ENCODE assay signal across 19 mouse cellular contexts in genomic region chr9:23205304-23205703, GRCm38 (mm10). TPM values are rescaled to one million over a fixed set of nuclear protein-coding genes. Genes with fewer than 3 reads are reported as not detected.
DNase-seq lines count a peak whose midpoint lies in the region; ATAC-seq lines count a peak whose summit lies in the region.
"Had no signal": no experiment of that assay in that cellular context is flagged by ENCODE, and none has a peak within 500 bp of the region (broad histone marks: within the 10 kb centered on the region; RNA-seq: fewer than 3 reads in every experiment).

No protein-coding gene starts in this region.

- peak overlapping the region; percentile 11; the same call in 1 of the 2 replicates for H3K27ac ChIP-seq in forebrain, embryonic 10.5 days
- no peak overlapping the region for H3K27ac ChIP-seq in forebrain, embryonic 14.5 days (ENCODE audit: low read depth, low read length)
- H3K27ac ChIP-seq in hindbrain, embryonic 15.5 days (replicated peaks): no peak overlapping the region
- H3K27ac ChIP-seq in hindbrain, embryonic 12.5 days: no peak overlapping the region
- H3K27ac ChIP-seq in limb, embryonic 10.5 days: no peak overlapping the region
- H3K27ac ChIP-seq: heart, adult 2 months; heart, embryonic 13.5 days had no signal

- peaks cover 44% of the 10 kb centered on the region for H3K27me3 ChIP-seq in forebrain, embryonic 10.5 days (ENCODE audit: poor library complexity, severe bottlenecking)
- no peaks in the 10 kb centered on the region for H3K27me3 ChIP-seq in forebrain, embryonic 14.5 days (replicated peaks; ENCODE audit: control insufficient read depth, insufficient read depth, low read length)
- no peaks in the 10 kb centered on the region for H3K27me3 ChIP-seq in hindbrain, embryonic 15.5 days
- H3K27me3 ChIP-seq in hindbrain, embryonic 12.5 days: peaks cover 8% of the 10 kb centered on the region; the same call in 1 of the 2 replicates
- peaks cover 38% of the 10 kb centered on the region for H3K27me3 ChIP-seq in limb, embryonic 10.5 days (ENCODE audit: low read depth, poor library complexity, severe bottlenecking)
- H3K27me3 ChIP-seq: forebrain, embryonic 15.5 days had no signal

- H3K4me1 ChIP-seq in forebrain, embryonic 10.5 days: peaks cover 38% of the 10 kb centered on the region
- peaks cover 15% of the 10 kb centered on the region for H3K4me1 ChIP-seq in forebrain, embryonic 14.5 days (ENCODE audit: control insufficient read depth, insufficient read depth, low read length)
- peaks cover 18% of the 10 kb centered on the region for H3K4me1 ChIP-seq in hindbrain, embryonic 15.5 days (replicated peaks)
- peaks cover 13% of the 10 kb centered on the region for H3K4me1 ChIP-seq in hindbrain, embryonic 12.5 days
- H3K4me1 ChIP-seq in limb, embryonic 10.5 days: peaks cover 30% of the 10 kb centered on the region

- H3K9ac ChIP-seq in forebrain, embryonic 14.5 days (ENCODE audit: low read length): no peak overlapping the region
- no peak overlapping the region for H3K9ac ChIP-seq in hindbrain, embryonic 15.5 days
- H3K9ac ChIP-seq in hindbrain, embryonic 12.5 days: no peak overlapping the region
- H3K9ac ChIP-seq: forebrain, embryonic 15.5 days had no signal

- ATAC-seq in forebrain, embryonic 14.5 days: no peak
- ATAC-seq in hindbrain, embryonic 15.5 days (ENCODE audit: low FRiP score, low read depth): peak; percentile 33; the same call in 1 of the 2 replicates
- ATAC-seq in hindbrain, embryonic 12.5 days (ENCODE audit: low FRiP score): no peak
- ATAC-seq: forebrain, embryonic 15.5 days; inflammation-experienced regulatory T-cells, adult 6 months; intestine, postnatal 0 days had no signal

- no peak overlapping the region for H3K4me2 ChIP-seq in forebrain, embryonic 14.5 days (ENCODE audit: low read length)
- H3K4me2 ChIP-seq in hindbrain, embryonic 15.5 days: no peak overlapping the region
- H3K4me2 ChIP-seq in hindbrain, embryonic 12.5 days (replicated peaks): no peak overlapping the region

- H3K36me3 ChIP-seq in forebrain, embryonic 10.5 days (replicated peaks): no peaks in the 10 kb centered on the region
- H3K36me3 ChIP-seq in forebrain, embryonic 14.5 days (ENCODE audit: control insufficient read depth, insufficient read depth, low read length): no peaks in the 10 kb centered on the region
- no peaks in the 10 kb centered on the region for H3K36me3 ChIP-seq in hindbrain, embryonic 15.5 days
- H3K36me3 ChIP-seq in hindbrain, embryonic 12.5 days: no peaks in the 10 kb centered on the region
- no peaks in the 10 kb centered on the region for H3K36me3 ChIP-seq in limb, embryonic 10.5 days
- H3K36me3 ChIP-seq: forebrain, embryonic 15.5 days; heart, embryonic 13.5 days had no signal

- DNase-seq in forebrain, embryonic 10.5 days (ENCODE audit: extremely low spot score, low spot score): no peak
- no peak for DNase-seq in forebrain, embryonic 14.5 days (ENCODE audit: low spot score)
- peak; percentile 23 for DNase-seq in embryo, embryonic 9.5 days (ENCODE audit: extremely low spot score)
- DNase-seq in limb, embryonic 10.5 days (ENCODE audit: low spot score): peak; percentile 56
- DNase-seq in adrenal gland, postnatal 10 days: no peak
- DNase-seq: adrenal gland, postnatal 14 days; cerebellum, adult 11-12 months; cerebellum, adult 9-10 months; cerebellum, postnatal 25 days; gastrocnemius, postnatal 10 days; heart, adult 2 months; heart, postnatal 4 days had no signal

- WGBS in forebrain, embryonic 10.5 days: 7% methylated on average over 3 of the region's 3 CpGs
- WGBS in forebrain, embryonic 14.5 days: 11% methylated on average over 3 of the region's 3 CpGs
- WGBS in hindbrain, embryonic 15.5 days: 12% methylated on average over 3 of the region's 3 CpGs
- WGBS in hindbrain, embryonic 12.5 days: 8% methylated on average over 3 of the region's 3 CpGs
- 3% methylated on average over 3 of the region's 3 CpGs for WGBS in limb, embryonic 10.5 days

- no peaks in the 10 kb centered on the region for H3K9me3 ChIP-seq in forebrain, embryonic 10.5 days
- H3K9me3 ChIP-seq in forebrain, embryonic 14.5 days (replicated peaks; ENCODE audit: control insufficient read depth, low read length): no peaks in the 10 kb centered on the region
- H3K9me3 ChIP-seq in hindbrain, embryonic 15.5 days: no peaks in the 10 kb centered on the region
- no peaks in the 10 kb centered on the region for H3K9me3 ChIP-seq in hindbrain, embryonic 12.5 days (replicated peaks)
- H3K9me3 ChIP-seq in limb, embryonic 10.5 days (replicated peaks): no peaks in the 10 kb centered on the region
- H3K9me3 ChIP-seq: forebrain, embryonic 15.5 days; heart, embryonic 13.5 days had no signal

- H3K4me3 ChIP-seq in forebrain, embryonic 10.5 days: no peak overlapping the region
- no peak overlapping the region for H3K4me3 ChIP-seq in forebrain, embryonic 14.5 days (ENCODE audit: low read depth, low read length)
- H3K4me3 ChIP-seq in hindbrain, embryonic 15.5 days: no peak overlapping the region
- no peak overlapping the region for H3K4me3 ChIP-seq in hindbrain, embryonic 12.5 days
- H3K4me3 ChIP-seq in limb, embryonic 10.5 days: no peak overlapping the region
- H3K4me3 ChIP-seq: forebrain, embryonic 15.5 days; heart, adult 2 months had no signal

RNA-seq across cellular contexts. Expression of gene Bmper, which starts 17.6 kb away (rescaled TPM):
- polyA plus RNA-seq in forebrain, embryonic 10.5 days (2016; fragmentation: Nextera tagmentation; extraction: Ambion mirVana): 4.1 and 5.1 TPM in 2 replicates
- polyA plus RNA-seq in forebrain, embryonic 14.5 days (2014; fragmentation: Nextera tagmentation; extraction: Ambion mirVana): 13.3 and 13.9 TPM in 2 replicates
- 8.3 and 8.6 TPM in 2 replicates for polyA plus RNA-seq in hindbrain, embryonic 15.5 days (2015; fragmentation: Nextera tagmentation; extraction: Ambion mirVana)
- polyA plus RNA-seq in hindbrain, embryonic 12.5 days (2016; fragmentation: Nextera tagmentation; extraction: Ambion mirVana): 9.7 and 11.1 TPM in 2 replicates
- polyA plus RNA-seq in limb, embryonic 10.5 days (2016; fragmentation: Nextera tagmentation; extraction: Ambion mirVana): 0.55 and 2.7 TPM in 2 replicates
- total RNA-seq in adrenal gland, postnatal 10 days (2021): 1 to 10 TPM; 6.7 to 7.3 TPM
- total RNA-seq: MEL had no signal
- polyA plus RNA-seq: inflammation-experienced regulatory T-cells, adult 6 months had no signal

Comparison
In these comparisons a context has a peak if more than half of its experiments do, and no peak if none do; other contexts are left out.
1. DNase-seq: peak in embryo, embryonic 9.5 days (single experiment) and limb, embryonic 10.5 days (single experiment); none in forebrain, embryonic 10.5 days (single experiment), forebrain, embryonic 14.5 days (single experiment) and adrenal gland, postnatal 10 days (single experiment).